ENCODE assay signal across 16 mouse cellular contexts in genomic region chr4:130056011-130056322, GRCm38 (mm10). TPM values are rescaled to one million over a fixed set of nuclear protein-coding genes. Genes with fewer than 3 reads are reported as not detected.
A peak's percentile ranks its signal among the peaks of the same experiment; 100 is the strongest.
DNase-seq lines count a peak whose midpoint lies in the region; ATAC-seq and TF ChIP-seq lines count a peak whose summit lies in the region.
"Had no signal": no experiment of that assay in that cellular context is flagged by ENCODE, and none has a peak within 500 bp of the region (broad histone marks: within the 10 kb centered on the region; RNA-seq: fewer than 3 reads in every experiment).

No protein-coding gene starts in this region.

- H3K9me3 ChIP-seq in hindbrain, embryonic 10.5 days: no peaks in the 10 kb centered on the region
- H3K9me3 ChIP-seq in hindbrain, embryonic 11.5 days (ENCODE audit: control insufficient read depth, low read length): no peaks in the 10 kb centered on the region
- H3K9me3 ChIP-seq in embryonic facial prominence, embryonic 13.5 days: no peaks in the 10 kb centered on the region
- no peaks in the 10 kb centered on the region for H3K9me3 ChIP-seq in hindbrain, embryonic 15.5 days
- no peaks in the 10 kb centered on the region for H3K9me3 ChIP-seq in limb, embryonic 14.5 days (ENCODE audit: control insufficient read depth, low read length)

- no peaks in the 10 kb centered on the region; the same call in 1 of the 2 replicates for H3K27me3 ChIP-seq in hindbrain, embryonic 10.5 days (ENCODE audit: insufficient read depth, poor library complexity, severe bottlenecking)
- H3K27me3 ChIP-seq in hindbrain, embryonic 11.5 days (ENCODE audit: control insufficient read depth, insufficient read depth, low read length): no peaks in the 10 kb centered on the region
- no peaks in the 10 kb centered on the region for H3K27me3 ChIP-seq in embryonic facial prominence, embryonic 13.5 days
- H3K27me3 ChIP-seq in hindbrain, embryonic 15.5 days: no peaks in the 10 kb centered on the region
- no peaks in the 10 kb centered on the region for H3K27me3 ChIP-seq in limb, embryonic 14.5 days (ENCODE audit: control insufficient read depth, insufficient read depth, low read length)

- TF ChIP-seq POLR2A in limb, embryonic 14.5 days (IDR thresholded peaks at IDR 0.05; ENCODE audit: borderline replicate concordance, extremely low read depth, insufficient read depth, insufficient read length): no peak

- no peak overlapping the region for H3K9ac ChIP-seq in hindbrain, embryonic 11.5 days (ENCODE audit: low read depth, low read length)
- H3K9ac ChIP-seq in embryonic facial prominence, embryonic 13.5 days: no peak overlapping the region
- H3K9ac ChIP-seq in hindbrain, embryonic 15.5 days: no peak overlapping the region
- H3K9ac ChIP-seq in limb, embryonic 14.5 days (ENCODE audit: low read depth, low read length, severe bottlenecking): 0 out of 2 replicates have a peak overlapping the region, but pooled peaks have one; percentile 21

- H3K4me2 ChIP-seq in hindbrain, embryonic 11.5 days (replicated peaks; ENCODE audit: low read depth, low read length): no peak overlapping the region
- no peak overlapping the region for H3K4me2 ChIP-seq in embryonic facial prominence, embryonic 13.5 days
- H3K4me2 ChIP-seq in hindbrain, embryonic 15.5 days: no peak overlapping the region
- no peak overlapping the region for H3K4me2 ChIP-seq in limb, embryonic 14.5 days (replicated peaks; ENCODE audit: low read depth, low read length, severe bottlenecking)

- H3K4me1 ChIP-seq in hindbrain, embryonic 10.5 days (replicated peaks): peaks cover 64% of the 10 kb centered on the region
- H3K4me1 ChIP-seq in hindbrain, embryonic 11.5 days (replicated peaks; ENCODE audit: control insufficient read depth, insufficient read depth, low read length): 0 out of 2 replicates have a peak, but pooled peaks cover 3% of the 10 kb centered on the region
- H3K4me1 ChIP-seq in embryonic facial prominence, embryonic 13.5 days: peaks cover 22% of the 10 kb centered on the region
- H3K4me1 ChIP-seq in hindbrain, embryonic 15.5 days (replicated peaks): peaks cover 36% of the 10 kb centered on the region
- H3K4me1 ChIP-seq in limb, embryonic 14.5 days (ENCODE audit: control insufficient read depth, insufficient read depth, low read length): peaks cover 23% of the 10 kb centered on the region

- no peak overlapping the region for H3K4me3 ChIP-seq in hindbrain, embryonic 10.5 days
- no peak overlapping the region for H3K4me3 ChIP-seq in hindbrain, embryonic 11.5 days (ENCODE audit: low read depth, low read length)
- H3K4me3 ChIP-seq in embryonic facial prominence, embryonic 13.5 days: no peak overlapping the region
- no peak overlapping the region for H3K4me3 ChIP-seq in hindbrain, embryonic 15.5 days
- H3K4me3 ChIP-seq in limb, embryonic 14.5 days (replicated peaks; ENCODE audit: low read length): no peak overlapping the region

- no peak for ATAC-seq in hindbrain, embryonic 11.5 days (ENCODE audit: low FRiP score)
- no peak for ATAC-seq in embryonic facial prominence, embryonic 13.5 days (ENCODE audit: insufficient number of reproducible peaks, insufficient read depth, low FRiP score, low TSS enrichment, low read depth)
- peak; percentile 37; the same call in 1 of the 2 replicates for ATAC-seq in hindbrain, embryonic 15.5 days (ENCODE audit: low FRiP score, low read depth)
- ATAC-seq in limb, embryonic 14.5 days (ENCODE audit: low FRiP score, low read depth): peak; percentile 67

- 53% methylated on average over 3 of the region's 3 CpGs for WGBS in hindbrain, embryonic 10.5 days
- WGBS in hindbrain, embryonic 11.5 days: 65% methylated on average over 3 of the region's 3 CpGs
- 30% methylated on average over 3 of the region's 3 CpGs for WGBS in embryonic facial prominence, embryonic 13.5 days
- WGBS in hindbrain, embryonic 15.5 days: 57% methylated on average over 3 of the region's 3 CpGs
- whole genome bisulfite sequencing in limb, embryonic 14.5 days: 39% methylated on average over 3 of the region's 3 CpGs

- peak overlapping the region; percentile 75 for H3K27ac ChIP-seq in hindbrain, embryonic 10.5 days
- no peak overlapping the region for H3K27ac ChIP-seq in hindbrain, embryonic 11.5 days (ENCODE audit: low read depth, low read length)
- peak overlapping the region; percentile 74 for H3K27ac ChIP-seq in embryonic facial prominence, embryonic 13.5 days
- peak overlapping the region; percentile 53 for H3K27ac ChIP-seq in hindbrain, embryonic 15.5 days (replicated peaks)
- H3K27ac ChIP-seq in limb, embryonic 14.5 days (replicated peaks; ENCODE audit: low read depth, low read length): peak overlapping the region; percentile 76
- H3K27ac ChIP-seq: macrophage had no signal

- DNase-seq in hindbrain, embryonic 10.5 days (ENCODE audit: low spot score): no peak
- no peak for DNase-seq in hindbrain, embryonic 11.5 days (ENCODE audit: low spot score)
- DNase-seq in limb, embryonic 14.5 days (ENCODE audit: low spot score): no peak
- DNase-seq in embryo, embryonic 9.5 days (ENCODE audit: extremely low spot score): no peak
- DNase-seq in cerebellum, postnatal 36 days: no peak
- no peak for DNase-seq in cerebellum, postnatal 14 days
- DNase-seq: adrenal gland, adult 8-10 months; cerebellum, adult 9-11 months; kidney, postnatal 4 days; left cerebral cortex, postnatal 4 days; lung, adult 2 months; right cerebral cortex, adult 18-20 months; thymus, adult 18-20 months had no signal

- no peaks in the 10 kb centered on the region for H3K36me3 ChIP-seq in hindbrain, embryonic 10.5 days
- H3K36me3 ChIP-seq in hindbrain, embryonic 11.5 days (ENCODE audit: control insufficient read depth, insufficient read depth, low read length): no peaks in the 10 kb centered on the region
- H3K36me3 ChIP-seq in embryonic facial prominence, embryonic 13.5 days: peaks cover 84% of the 10 kb centered on the region
- H3K36me3 ChIP-seq in hindbrain, embryonic 15.5 days: no peaks in the 10 kb centered on the region
- H3K36me3 ChIP-seq in limb, embryonic 14.5 days (ENCODE audit: control insufficient read depth, insufficient read depth, low read length): peaks cover 86% of the 10 kb centered on the region

RNA-seq across cellular contexts. Expression of gene Col16a1, which starts 8.3 kb away (rescaled TPM):
- 7.2 and 8.7 TPM in 2 replicates for polyA plus RNA-seq in hindbrain, embryonic 10.5 days (2016; fragmentation: Nextera tagmentation; extraction: Ambion mirVana)
- 5.3 and 9.9 TPM in 2 replicates for polyA plus RNA-seq in hindbrain, embryonic 11.5 days (2014; fragmentation: Nextera tagmentation; extraction: Ambion mirVana)
- polyA plus RNA-seq in embryonic facial prominence, embryonic 13.5 days (2015; fragmentation: Nextera tagmentation; extraction: Ambion mirVana): 75.9 and 77.3 TPM in 2 replicates
- 13.4 and 13.9 TPM in 2 replicates for polyA plus RNA-seq in hindbrain, embryonic 15.5 days (2015; fragmentation: Nextera tagmentation; extraction: Ambion mirVana)
- polyA plus RNA-seq in limb, embryonic 14.5 days (2012; rRNA removed): 254 and 284 TPM in 2 replicates
- 153 TPM in 2 replicates for polyA plus RNA-seq in limb, embryonic 14.5 days (2014; fragmentation: Nextera tagmentation; extraction: Ambion mirVana)
- polyA plus RNA-seq: macrophage had no signal

RNA-seq across cellular contexts. Expression of gene Pef1, which starts 46.4 kb away (rescaled TPM):
- polyA plus RNA-seq in hindbrain, embryonic 10.5 days (2016; fragmentation: Nextera tagmentation; extraction: Ambion mirVana): 76.3 and 83.5 TPM in 2 replicates
- polyA plus RNA-seq in hindbrain, embryonic 11.5 days (2014; fragmentation: Nextera tagmentation; extraction: Ambion mirVana): 71.4 and 72.4 TPM in 2 replicates
- 66.5 and 66.9 TPM in 2 replicates for polyA plus RNA-seq in embryonic facial prominence, embryonic 13.5 days (2015; fragmentation: Nextera tagmentation; extraction: Ambion mirVana)
- polyA plus RNA-seq in hindbrain, embryonic 15.5 days (2015; fragmentation: Nextera tagmentation; extraction: Ambion mirVana): 67.5 and 69.1 TPM in 2 replicates
- polyA plus RNA-seq in limb, embryonic 14.5 days (2012; rRNA removed): 55.8 and 71.7 TPM in 2 replicates
- polyA plus RNA-seq in limb, embryonic 14.5 days (2014; fragmentation: Nextera tagmentation; extraction: Ambion mirVana): 74.6 and 75.4 TPM in 2 replicates

Comparison
In these comparisons a context has a peak if more than half of its experiments do, and no peak if none do; other contexts are left out.
1. ATAC-seq: peak in hindbrain, embryonic 15.5 days (single experiment) and limb, embryonic 14.5 days (single experiment); none in hindbrain, embryonic 11.5 days (single experiment) and embryonic facial prominence, embryonic 13.5 days (single experiment).